Mouse (Mus musculus): ENCODE measurements around the gene Dap3. TPM values are rescaled to one million over a fixed set of nuclear protein-coding genes. Genes with fewer than 3 reads are reported as not detected.
A peak's percentile ranks its signal among the peaks of the same experiment; 100 is the strongest.

The Dap3 gene
- polyA plus RNA-seq, 1 experiment: 136 TPM

DNA sequence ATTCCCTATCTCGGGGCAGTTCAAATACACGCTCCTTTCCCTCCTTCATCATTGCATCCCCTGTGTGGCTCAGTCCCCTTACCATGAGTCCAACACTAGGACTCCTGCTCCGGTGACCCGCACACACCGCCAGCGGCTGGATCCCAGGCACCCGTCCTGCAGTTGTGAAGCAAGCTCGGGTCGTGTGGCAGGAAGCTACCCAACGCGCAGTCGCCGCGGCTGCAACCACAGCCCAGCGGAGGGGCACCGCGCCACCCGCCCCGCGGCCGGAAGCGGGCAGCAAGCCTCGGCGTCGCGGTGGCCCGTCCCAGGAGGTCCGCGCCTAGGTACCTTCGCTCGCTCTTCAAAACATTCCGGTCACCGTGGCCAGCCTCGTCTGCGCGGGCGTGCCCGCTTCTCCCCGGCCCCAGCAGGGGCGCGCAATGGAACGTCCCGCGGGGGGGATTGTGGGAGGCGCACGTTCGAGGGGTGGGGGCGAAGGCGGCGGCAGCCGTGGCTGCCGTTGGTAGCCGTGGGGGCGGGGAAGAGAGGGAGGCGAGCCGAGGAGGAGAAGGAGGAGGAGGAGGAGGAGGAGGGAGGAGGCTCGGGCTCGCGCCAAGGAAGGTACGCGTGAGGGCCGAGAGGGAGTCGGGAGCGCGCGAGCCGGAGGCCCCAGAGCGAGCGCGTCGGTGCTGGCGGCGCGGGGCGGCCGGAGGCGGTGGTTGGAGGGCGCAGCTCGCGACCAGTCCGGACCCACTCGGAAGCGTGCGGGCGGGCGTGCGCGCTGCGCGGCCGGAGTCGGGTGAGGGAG, 1.0 kb downstream of the Dap3 start:
- Histone ChIP-seq H3K27ac (ENCODE audit: insufficient read depth, low read length) (peak overlapping the region; percentile 95), H3K4me3 (ENCODE audit: insufficient read depth, low read length) (peak overlapping the region; percentile 97), H3K4me1 (ENCODE audit: control insufficient read depth, insufficient read depth, low read length) (no peaks in the 10 kb centered on the region)
- peak; percentile 84 for TF ChIP-seq POLR2A (IDR thresholded peaks at IDR 0.05; ENCODE audit: extremely low read depth, insufficient read depth, low read length)
- TF ChIP-seq CTCF (IDR thresholded peaks at IDR 0.05; ENCODE audit: extremely low read depth, insufficient read depth, low read length): no peak

DNA sequence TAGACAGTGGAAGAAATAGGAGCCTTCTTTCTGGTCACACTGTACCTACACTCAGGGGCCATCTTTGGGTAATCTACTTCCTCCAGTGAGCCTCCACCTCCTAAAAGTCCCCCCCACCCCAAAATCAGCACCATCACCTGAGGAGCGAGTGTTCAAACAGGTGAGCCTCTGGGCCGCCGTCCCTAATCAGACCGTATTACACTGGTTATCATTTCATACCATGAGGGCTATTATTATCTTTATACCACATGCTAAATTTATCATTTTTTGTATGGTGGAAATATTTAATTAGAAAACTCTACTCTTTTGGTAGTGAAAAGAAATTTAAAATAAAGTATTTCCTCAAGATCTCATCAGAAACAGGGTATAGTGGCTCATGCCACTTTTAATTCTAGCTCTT, 6.9 kb downstream of the Dap3 start:
- TF ChIP-seq POLR2A (IDR thresholded peaks at IDR 0.05; ENCODE audit: extremely low read depth, insufficient read depth, low read length): no peak
- no peak for TF ChIP-seq CTCF (IDR thresholded peaks at IDR 0.05; ENCODE audit: extremely low read depth, insufficient read depth, low read length)
- H3K27ac ChIP-seq (ENCODE audit: insufficient read depth, low read length): no peak overlapping the region
- no peak overlapping the region for H3K4me3 ChIP-seq (ENCODE audit: insufficient read depth, low read length)
- no peaks in the 10 kb centered on the region for H3K4me1 ChIP-seq (ENCODE audit: control insufficient read depth, insufficient read depth, low read length)

DNA sequence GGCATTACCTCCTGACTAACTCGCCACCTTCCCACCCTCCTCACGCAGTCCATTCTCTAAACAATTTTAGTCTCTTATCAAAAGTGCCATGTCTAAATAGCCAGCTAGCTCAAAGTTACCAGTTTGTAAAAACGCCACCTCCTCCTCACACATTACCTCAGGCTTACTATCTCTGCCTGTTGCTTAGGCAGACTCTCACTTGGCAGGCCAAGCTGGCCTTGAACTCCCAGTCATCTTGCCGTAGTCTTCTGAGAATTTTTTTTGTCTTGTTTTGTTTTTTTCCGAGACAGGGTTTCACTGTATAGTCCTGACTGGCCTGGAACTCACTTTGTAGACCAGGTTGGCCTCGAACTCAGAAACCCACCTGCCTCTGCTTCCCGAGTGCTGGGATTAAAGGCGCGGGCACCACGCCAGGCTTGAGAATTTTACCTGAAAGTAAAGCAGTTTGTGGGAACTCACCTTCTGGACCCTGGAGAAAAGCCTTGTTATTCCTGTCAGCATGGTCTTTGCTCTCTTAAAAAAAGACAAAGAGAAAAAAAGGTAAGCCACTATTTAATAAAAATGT, 8.6 kb downstream of the Dap3 start:
- no peaks in the 10 kb centered on the region for H3K4me1 ChIP-seq (ENCODE audit: control insufficient read depth, insufficient read depth, low read length)
- TF ChIP-seq CTCF (IDR thresholded peaks at IDR 0.05; ENCODE audit: extremely low read depth, insufficient read depth, low read length) (no peak), POLR2A (IDR thresholded peaks at IDR 0.05; ENCODE audit: extremely low read depth, insufficient read depth, low read length) (no peak)
- no peak overlapping the region for H3K27ac ChIP-seq (ENCODE audit: insufficient read depth, low read length)
- H3K4me3 ChIP-seq (ENCODE audit: insufficient read depth, low read length): no peak overlapping the region

DNA sequence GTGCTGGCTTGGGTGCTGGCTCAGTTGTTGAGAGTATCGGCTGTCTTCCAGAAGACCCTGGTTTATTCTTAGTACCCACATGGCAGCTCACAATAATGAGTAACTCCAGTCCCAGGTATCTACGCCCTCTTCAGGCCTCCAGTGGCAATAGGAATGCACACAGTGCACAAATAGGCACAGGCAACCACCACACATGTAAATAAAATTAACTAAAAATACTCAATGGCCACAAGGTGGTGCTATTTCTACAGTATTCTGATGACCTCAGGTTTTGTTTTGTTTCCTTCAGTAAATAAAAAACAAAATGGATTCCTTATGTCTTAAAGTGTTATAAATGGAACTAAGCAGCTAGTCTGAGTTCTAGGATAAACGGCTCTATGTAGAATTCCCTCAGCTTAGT, 11.2 kb downstream of the Dap3 start:
- Histone ChIP-seq H3K4me1 (ENCODE audit: control insufficient read depth, insufficient read depth, low read length) (no peaks in the 10 kb centered on the region), H3K27ac (ENCODE audit: insufficient read depth, low read length) (no peak overlapping the region), H3K4me3 (ENCODE audit: insufficient read depth, low read length) (no peak overlapping the region)
- no peak for TF ChIP-seq POLR2A (IDR thresholded peaks at IDR 0.05; ENCODE audit: extremely low read depth, insufficient read depth, low read length)
- no peak; the same call in 1 of the 2 replicates for TF ChIP-seq CTCF (IDR thresholded peaks at IDR 0.05; ENCODE audit: extremely low read depth, insufficient read depth, low read length)

DNA sequence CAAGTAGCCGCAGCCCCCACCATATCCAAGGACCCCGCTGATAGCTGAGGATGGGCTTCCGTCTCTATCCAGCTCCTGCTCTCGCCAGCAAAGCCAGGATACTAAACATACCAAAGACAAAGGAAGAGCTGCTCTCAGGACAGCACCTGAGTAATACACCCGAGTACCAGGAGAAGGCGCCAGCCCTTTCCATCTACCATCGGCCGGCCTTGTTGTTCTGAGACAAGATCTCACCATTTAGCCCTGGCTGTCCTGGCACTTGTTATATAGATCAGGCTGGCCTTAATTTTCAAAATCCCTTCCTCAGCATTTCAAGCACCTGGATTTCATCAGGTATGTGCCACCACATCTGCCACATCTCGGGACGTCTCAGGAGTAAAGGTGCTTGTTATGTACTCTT, 11.9 kb downstream of the Dap3 start:
- H3K27ac ChIP-seq (ENCODE audit: insufficient read depth, low read length): no peak overlapping the region
- no peak overlapping the region for H3K4me3 ChIP-seq (ENCODE audit: insufficient read depth, low read length)
- TF ChIP-seq CTCF (IDR thresholded peaks at IDR 0.05; ENCODE audit: extremely low read depth, insufficient read depth, low read length) (no peak), POLR2A (IDR thresholded peaks at IDR 0.05; ENCODE audit: extremely low read depth, insufficient read depth, low read length) (no peak)

DNA sequence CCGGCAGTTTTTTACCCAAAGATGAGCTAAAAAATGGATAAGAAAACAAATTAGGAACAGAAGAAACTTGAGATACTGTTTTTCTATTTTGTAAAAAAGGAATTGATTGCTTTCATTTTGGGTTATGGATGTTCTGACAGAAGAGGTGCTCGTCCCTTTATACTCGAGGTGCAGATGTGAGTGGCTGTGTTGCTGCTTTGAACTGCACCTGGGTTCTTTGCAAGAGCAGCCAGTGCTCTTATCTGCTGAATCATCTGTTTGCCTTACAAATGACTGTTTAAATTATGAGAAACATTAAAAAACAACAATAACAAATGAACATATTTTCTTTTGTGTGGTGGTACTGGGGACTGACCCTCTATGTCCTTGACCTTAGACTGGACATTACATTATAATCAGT, 21.5 kb downstream of the Dap3 start:
- Histone ChIP-seq H3K27ac (ENCODE audit: insufficient read depth, low read length) (no peak overlapping the region), H3K4me3 (ENCODE audit: insufficient read depth, low read length) (no peak overlapping the region), H3K4me1 (ENCODE audit: control insufficient read depth, insufficient read depth, low read length) (no peaks in the 10 kb centered on the region)
- TF ChIP-seq POLR2A (IDR thresholded peaks at IDR 0.05; ENCODE audit: extremely low read depth, insufficient read depth, low read length): no peak
- no peak for TF ChIP-seq CTCF (IDR thresholded peaks at IDR 0.05; ENCODE audit: extremely low read depth, insufficient read depth, low read length)

More for the DNA sequence above, 11.9 kb downstream of the Dap3 start:
- no peaks in the 10 kb centered on the region for H3K4me1 ChIP-seq (ENCODE audit: control insufficient read depth, insufficient read depth, low read length)

DNA sequence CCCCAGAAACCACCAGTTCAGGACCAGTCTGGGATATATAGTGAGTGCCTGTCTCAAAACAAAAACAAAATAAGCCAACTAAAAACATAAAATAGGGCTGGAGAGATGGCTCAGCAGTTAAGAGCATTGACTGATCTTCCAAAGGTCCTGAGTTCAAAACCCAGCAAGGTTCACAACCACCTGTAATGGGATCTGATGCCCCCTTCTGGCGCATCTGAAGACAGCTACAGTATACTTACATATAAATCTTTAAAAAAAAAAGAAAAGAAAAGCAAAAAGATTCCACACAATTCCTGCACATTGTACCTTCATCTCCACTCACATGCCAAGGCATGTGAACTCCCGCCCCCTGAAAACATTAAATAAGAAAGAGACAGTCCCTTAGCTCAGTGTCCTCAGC, 25.3 kb downstream of the Dap3 start:
- TF ChIP-seq CTCF (IDR thresholded peaks at IDR 0.05; ENCODE audit: extremely low read depth, insufficient read depth, low read length) (no peak), POLR2A (IDR thresholded peaks at IDR 0.05; ENCODE audit: extremely low read depth, insufficient read depth, low read length) (no peak)

DNA sequence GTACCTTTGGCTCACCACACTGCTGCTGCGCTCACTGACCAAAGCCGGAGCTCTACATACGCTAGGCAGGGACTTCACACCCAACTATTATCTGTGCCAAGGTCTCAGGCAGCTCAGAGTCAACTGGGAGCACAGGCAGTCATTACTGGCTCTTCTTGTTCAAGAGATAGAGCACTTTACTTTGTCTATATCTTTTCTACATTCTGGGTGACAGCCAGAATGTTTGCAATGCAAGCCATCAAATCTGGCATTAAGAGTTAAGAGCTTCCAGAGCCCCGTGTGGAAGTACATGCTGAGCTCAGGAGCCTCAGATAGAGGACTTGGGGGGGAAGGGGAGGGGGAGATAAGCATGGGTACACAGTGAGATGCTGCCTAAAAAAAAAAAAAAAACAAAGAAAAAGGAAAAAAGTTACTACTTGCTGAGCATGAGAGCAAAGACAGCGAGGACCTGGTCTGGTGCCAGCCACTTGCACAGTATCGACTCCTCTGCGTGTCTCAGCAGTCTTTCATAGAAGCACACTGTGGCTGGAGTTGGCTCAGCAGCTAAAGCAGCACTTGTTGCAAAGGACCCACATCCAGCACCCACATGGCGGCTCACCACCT, 26.9 kb downstream of the Dap3 start:
- TF ChIP-seq POLR2A (IDR thresholded peaks at IDR 0.05; ENCODE audit: extremely low read depth, insufficient read depth, low read length) (no peak), CTCF (IDR thresholded peaks at IDR 0.05; ENCODE audit: extremely low read depth, insufficient read depth, low read length) (no peak)
- Histone ChIP-seq H3K27ac (ENCODE audit: insufficient read depth, low read length) (no peak overlapping the region), H3K4me1 (ENCODE audit: control insufficient read depth, insufficient read depth, low read length) (no peaks in the 10 kb centered on the region), H3K4me3 (ENCODE audit: insufficient read depth, low read length) (no peak overlapping the region)

More for the DNA sequence above, 25.3 kb downstream of the Dap3 start:
- H3K4me1 ChIP-seq (ENCODE audit: control insufficient read depth, insufficient read depth, low read length): no peaks in the 10 kb centered on the region
- H3K4me3 ChIP-seq (ENCODE audit: insufficient read depth, low read length): no peak overlapping the region
- no peak overlapping the region for H3K27ac ChIP-seq (ENCODE audit: insufficient read depth, low read length)

DNA sequence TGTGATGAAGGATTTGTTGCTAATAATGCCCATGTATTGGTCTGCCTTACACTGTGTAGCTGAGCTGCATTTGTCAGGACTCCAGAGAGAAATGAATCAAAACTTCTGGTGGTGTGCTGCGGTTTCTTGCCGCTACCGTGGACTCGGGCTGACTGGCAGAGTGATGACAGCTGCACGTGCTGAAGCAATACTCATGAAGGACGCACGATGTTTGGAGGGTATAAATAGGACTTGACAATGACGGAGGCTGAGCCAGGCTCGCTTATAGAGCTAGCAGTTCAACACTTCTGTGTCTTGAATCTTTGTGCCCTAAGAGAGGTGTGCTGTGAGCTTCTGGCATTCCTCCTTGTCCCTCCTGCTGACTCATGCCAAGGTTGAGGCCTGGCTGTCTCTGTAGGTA, 29.6 kb downstream of the Dap3 start:
- Histone ChIP-seq H3K4me1 (ENCODE audit: control insufficient read depth, insufficient read depth, low read length) (no peaks in the 10 kb centered on the region), H3K4me3 (ENCODE audit: insufficient read depth, low read length) (no peak overlapping the region), H3K27ac (ENCODE audit: insufficient read depth, low read length) (no peak overlapping the region)
- no peak for TF ChIP-seq CTCF (IDR thresholded peaks at IDR 0.05; ENCODE audit: extremely low read depth, insufficient read depth, low read length)
- TF ChIP-seq POLR2A (IDR thresholded peaks at IDR 0.05; ENCODE audit: extremely low read depth, insufficient read depth, low read length): no peak

DNA sequence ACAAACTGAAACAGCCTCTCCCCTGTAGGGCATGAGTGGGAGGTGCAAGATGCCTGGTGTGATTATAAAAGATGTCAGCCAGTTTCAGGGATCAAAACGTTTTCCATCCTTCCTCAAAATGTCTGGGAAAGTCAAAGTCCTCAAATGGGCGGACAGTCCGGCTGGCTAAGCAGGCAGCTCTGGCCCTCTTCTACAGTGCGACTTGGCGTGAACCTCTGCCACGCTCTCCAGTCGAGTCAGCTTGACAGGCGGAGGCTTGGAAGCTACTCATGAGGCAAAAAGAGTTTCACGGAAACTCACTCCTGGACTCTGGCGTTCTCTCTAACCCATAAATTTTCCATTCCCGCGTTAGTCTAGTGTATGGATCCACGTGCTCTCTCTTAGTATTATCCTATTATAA, 32.0 kb downstream of the Dap3 start:
- no peak overlapping the region for H3K4me3 ChIP-seq (ENCODE audit: insufficient read depth, low read length)
- TF ChIP-seq CTCF (IDR thresholded peaks at IDR 0.05; ENCODE audit: extremely low read depth, insufficient read depth, low read length) (no peak), POLR2A (IDR thresholded peaks at IDR 0.05; ENCODE audit: extremely low read depth, insufficient read depth, low read length) (no peak)
- no peak overlapping the region for H3K27ac ChIP-seq (ENCODE audit: insufficient read depth, low read length)
- no peaks in the 10 kb centered on the region; the same call in 1 of the 2 replicates for H3K4me1 ChIP-seq (ENCODE audit: control insufficient read depth, insufficient read depth, low read length)

Measured in cortical plate, adult 2 months (tissue).